Mouse (Mus musculus): ENCODE measurements at regions not wholly inside any gene's neighbourhood (a gene's known extent, or its start where the extent isn't known, plus 50 kb on each side); places are given as distances from the start of the nearest gene placed in this dataset.

DNA sequence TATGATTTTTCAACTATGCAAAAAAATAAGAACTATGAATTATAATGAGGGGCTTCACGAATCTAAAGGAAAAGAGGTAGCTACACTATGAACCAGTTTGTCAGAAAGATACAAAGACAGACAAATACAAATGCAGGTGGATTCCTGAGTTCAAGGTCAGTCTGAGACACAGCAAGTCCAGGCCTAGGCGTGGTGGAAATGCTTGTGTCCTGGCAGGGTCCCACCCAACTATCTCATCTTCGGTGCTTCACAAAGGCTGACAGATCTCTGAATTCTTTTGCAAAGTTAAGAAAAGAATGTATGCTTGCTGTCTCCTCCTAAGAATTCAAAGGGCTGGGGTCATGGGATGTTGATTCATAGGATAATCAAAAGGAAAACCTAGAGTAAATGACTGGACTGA lies 132.9 kb upstream of the Abca1 start:
- TF ChIP-seq POLR2A (IDR thresholded peaks at IDR 0.05; ENCODE audit: borderline replicate concordance, extremely low read depth, low read depth, low read length) (no peak), CTCF (IDR thresholded peaks at IDR 0.05; ENCODE audit: insufficient read depth, low read length) (no peak)
